Mouse (Mus musculus): ENCODE results near the gene Polr2f. TPM values are rescaled to one million over a fixed set of nuclear protein-coding genes. Genes with fewer than 3 reads are reported as not detected.

The Polr2f gene
- polyA plus RNA-seq (2012; rRNA removed): 120 and 139 TPM in 2 replicates

DNA sequence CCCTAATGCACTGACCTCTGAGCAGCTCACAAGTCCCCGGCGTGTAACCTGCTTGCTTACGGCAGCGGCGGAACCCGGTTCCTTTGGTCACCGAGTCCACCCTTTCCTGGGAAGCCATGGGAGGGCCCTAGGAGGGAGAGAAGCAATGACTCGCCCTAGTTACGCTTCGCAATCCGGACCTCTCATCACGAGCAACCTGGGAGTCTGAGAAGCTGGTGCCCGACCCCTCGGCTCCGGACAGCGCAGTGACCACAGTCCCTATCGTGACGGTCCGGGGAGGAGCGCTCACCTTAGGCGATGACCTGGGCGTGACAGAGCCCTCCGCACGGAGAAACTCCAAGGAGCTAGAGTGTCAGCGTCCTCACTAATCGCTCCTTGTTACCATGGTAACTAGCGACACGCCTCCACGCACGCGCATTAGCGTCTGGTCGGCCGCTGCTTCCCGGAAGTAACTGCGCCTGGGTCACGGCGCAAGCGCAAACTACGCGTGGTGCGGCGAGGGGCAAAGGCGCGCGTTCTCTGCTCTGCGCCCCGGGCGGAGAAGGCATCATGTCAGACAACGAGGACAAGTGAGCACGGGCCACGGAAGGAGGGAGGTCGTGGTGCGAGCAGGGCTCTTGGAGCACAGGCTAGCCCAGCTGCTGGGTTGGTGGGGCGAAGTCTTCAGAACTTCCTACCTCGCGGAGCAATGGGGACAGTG is at the start of gene Polr2f, which contains the start of gene 1700088E04Rik:
Polr2f (plus strand) TSS at position 144 of the 700 bp plus-strand sequence.
1700088E04Rik (minus strand) TSS at position 388 of the 700 bp plus-strand sequence.

DNA sequence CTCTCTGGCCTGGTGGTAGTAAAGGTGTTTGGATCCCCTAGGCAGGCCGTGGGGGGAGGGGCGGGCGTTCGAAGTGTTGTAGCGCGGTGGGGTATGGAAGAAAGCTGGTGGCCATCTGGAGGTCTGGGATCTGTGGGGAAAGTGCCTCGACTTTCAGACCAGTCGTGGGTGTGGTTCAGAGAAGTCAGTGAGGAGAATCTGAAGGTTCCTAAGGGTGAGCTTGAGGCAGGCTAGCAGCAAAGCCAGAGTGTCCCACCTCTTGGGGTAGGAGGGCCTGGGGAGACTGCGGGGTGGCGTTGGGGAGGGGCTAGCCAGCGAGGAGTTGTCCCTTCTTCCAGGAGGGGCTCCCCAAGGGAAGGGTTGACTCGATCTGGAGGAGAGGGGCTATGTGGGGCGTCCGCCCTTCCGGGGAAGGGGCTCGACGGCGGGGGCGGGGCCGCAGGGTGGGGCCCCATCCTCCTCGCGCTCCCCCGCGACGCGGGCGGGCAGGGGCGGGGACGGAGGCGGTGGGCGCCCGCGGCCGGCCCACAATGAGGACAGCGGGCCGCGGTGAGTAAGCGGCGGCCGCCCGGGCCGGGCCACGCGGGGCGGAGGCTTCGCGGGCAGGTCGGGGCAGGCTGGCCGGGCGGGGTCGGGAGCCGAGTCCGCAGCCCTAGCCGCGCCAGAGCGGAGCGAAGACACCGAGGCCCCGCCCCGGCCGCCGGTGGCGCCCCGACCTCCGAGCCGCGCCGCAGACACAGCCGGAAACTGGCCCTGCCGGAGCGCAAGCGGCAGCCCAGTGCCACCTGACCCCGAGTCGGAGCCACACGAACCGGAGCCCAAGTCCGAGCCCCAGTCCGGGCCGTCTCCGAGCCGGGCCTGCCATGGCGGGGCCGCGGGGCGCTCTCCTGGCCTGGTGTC is 32.1 kb upstream of the Polr2f start, which contains the start of gene Micall1:
Micall1 (plus strand) TSS at position 478 of the 900 bp plus-strand sequence.

DNA sequence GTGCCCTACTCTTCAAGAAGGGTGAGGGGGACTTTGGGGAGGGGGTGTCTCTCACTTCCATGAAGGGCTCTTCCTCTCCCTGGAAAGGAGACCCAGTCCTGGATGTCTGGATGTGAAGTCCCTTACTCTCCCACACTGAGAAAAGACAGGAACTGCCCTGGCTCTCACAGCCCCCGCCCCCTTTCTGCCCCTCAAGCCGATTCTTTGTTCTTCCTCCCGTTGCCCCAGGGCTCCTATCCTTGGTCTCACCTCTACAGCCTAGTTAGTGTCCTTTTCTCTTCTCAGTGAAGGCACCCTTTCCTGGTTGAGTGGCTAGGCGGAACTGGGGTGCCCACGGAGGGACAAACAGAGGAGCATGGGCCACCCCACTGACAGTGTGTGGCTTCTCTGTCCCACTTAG is 24.3 kb downstream of the Polr2f start, which contains the start of gene Sox10:
Sox10 (minus strand) TSS at position 101 of the 400 bp plus-strand sequence.

Other genes starting within 250 kb of the Polr2f start
- gene Gm49510, start 241.3 kb upstream of the Polr2f start, polyA plus RNA-seq (2012; rRNA removed): 0.02 TPM in 1 of 2 replicates, not detected in the other
- 19.5 and 23.1 TPM in 2 replicates for gene Sh3bp1, start 241.2 kb upstream of the Polr2f start, polyA plus RNA-seq (2012; rRNA removed)
- 7.9 and 9.4 TPM in 2 replicates for gene Pdxp, start 227.1 kb upstream of the Polr2f start, polyA plus RNA-seq (2012; rRNA removed)
- gene Lgals1, start 214.3 kb upstream of the Polr2f start, polyA plus RNA-seq (2012; rRNA removed): 463 and 475 TPM in 2 replicates
- 14.5 and 16.3 TPM in 2 replicates for gene Nol12, start 206.1 kb upstream of the Polr2f start, polyA plus RNA-seq (2012; rRNA removed)
- gene Triobp, start 193.3 kb upstream of the Polr2f start, polyA plus RNA-seq (2012; rRNA removed): 18.0 and 18.1 TPM in 2 replicates
- gene H1f0, start 112.6 kb upstream of the Polr2f start, polyA plus RNA-seq (2012; rRNA removed): 61.4 and 66.7 TPM in 2 replicates
- gene Galr3, start 99.1 kb upstream of the Polr2f start, polyA plus RNA-seq (2012; rRNA removed): 0.19 and 0.29 TPM in 2 replicates
- 33.1 and 40.3 TPM in 2 replicates for gene Ankrd54, start 78.1 kb upstream of the Polr2f start, polyA plus RNA-seq (2012; rRNA removed)
- 93.1 and 113 TPM in 2 replicates for gene Eif3l, start 65.8 kb upstream of the Polr2f start, polyA plus RNA-seq (2012; rRNA removed)
- 1.4 and 1.6 TPM in 2 replicates for gene Micall1, start 32.1 kb upstream of the Polr2f start, polyA plus RNA-seq (2012; rRNA removed)
- gene 1700088E04Rik, start 244 bp downstream of the Polr2f start, polyA plus RNA-seq (2012; rRNA removed): 0.21 and 0.23 TPM in 2 replicates
- gene Sox10, start 24.2 kb downstream of the Polr2f start, polyA plus RNA-seq (2012; rRNA removed): 0.09 and 0.12 TPM in 2 replicates
- gene Pick1, start 88.2 kb downstream of the Polr2f start, polyA plus RNA-seq (2012; rRNA removed): 11.5 and 12.3 TPM in 2 replicates
- gene Gm49486, start 88.4 kb downstream of the Polr2f start, polyA plus RNA-seq (2012; rRNA removed): 0.03 TPM in 1 of 2 replicates, not detected in the other
- not detected in 2 replicates for gene Slc16a8, start 113.8 kb downstream of the Polr2f start, polyA plus RNA-seq (2012; rRNA removed)
- gene Baiap2l2, start 144.5 kb downstream of the Polr2f start, polyA plus RNA-seq (2012; rRNA removed): 3.3 and 3.4 TPM in 2 replicates
- gene Pla2g6, start 187.4 kb downstream of the Polr2f start, polyA plus RNA-seq (2012; rRNA removed): 8.4 and 10.3 TPM in 2 replicates
- gene Maff, start 205.6 kb downstream of the Polr2f start, polyA plus RNA-seq (2012; rRNA removed): 2.3 and 2.5 TPM in 2 replicates

Data from liver, embryonic 14 days (tissue).